Mouse (Mus musculus) forebrain, postnatal 0 days (tissue): ENCODE measurements around the gene Aff4. TPM values are rescaled to one million over a fixed set of nuclear protein-coding genes. Genes with fewer than 3 reads are reported as not detected.

ENCODE experiments used
- ATAC-seq: fragments of 200-750 bp; cut with Nextera tagmentation; 2 replicates; pipeline ENCODE4 v1.8.0; 2017; ENCODE audit warnings: mild to moderate bottlenecking, moderate library complexity
- DNase-seq: peaks from one replicate; pipeline ENCODE4 v3.0.0-alpha.2; 2015
- H3K27ac ChIP-seq: fragments of 300-500 bp; sonication (generic); 2 replicates; pipeline ENCODE4 v1.5.1; 2014; ENCODE audit warnings: low read depth, mild to moderate bottlenecking, antibody characterized with exemption, low read length, moderate library complexity, mixed read lengths
- H3K27me3 ChIP-seq: fragments of 300-500 bp; sonication (generic); 2 replicates; pipeline ENCODE4 v1.6.1; 2014; ENCODE audit warnings: mild to moderate bottlenecking, low read length, mixed read lengths; ENCODE audit not compliant: insufficient read depth
- H3K36me3 ChIP-seq: fragments of 300-500 bp; sonication (generic); 2 replicates; pipeline ENCODE4 v1.6.1; 2014; ENCODE audit warnings: mild to moderate bottlenecking, moderate library complexity; ENCODE audit not compliant: insufficient read depth
- H3K4me1 ChIP-seq: fragments of 300-500 bp; sonication (generic); 2 replicates; pipeline ENCODE4 v1.6.1; 2014; ENCODE audit warnings: antibody characterized with exemption; ENCODE audit not compliant: insufficient read depth
- H3K4me2 ChIP-seq: fragments of 300-500 bp; sonication (generic); 2 replicates; pipeline ENCODE4 v1.6.1; 2014; ENCODE audit warnings: low read depth, mild to moderate bottlenecking, moderate library complexity
- H3K4me3 ChIP-seq: fragments of 300-500 bp; sonication (generic); 2 replicates; pipeline ENCODE4 v1.5.1; 2014; ENCODE audit warnings: low read depth, low read length, mixed read lengths
- H3K9ac ChIP-seq: fragments of 300-500 bp; sonication (generic); 2 replicates; pipeline ENCODE4 v1.6.1; 2014; ENCODE audit warnings: mild to moderate bottlenecking
- H3K9me3 ChIP-seq: fragments of 300-500 bp; sonication (generic); 2 replicates; pipeline ENCODE4 v1.6.1; 2016; ENCODE audit warnings: low read length
- CTCF ChIP-seq: sonication (generic); IDR thresholded peaks from 2 replicates; pipeline ENCODE4 v1.5.1; 2016; ENCODE audit warnings: antibody characterized with exemption, control low read depth, low read depth
- WGBS: fragments of 180-500 bp; shearing (Covaris S2); extraction: QIAGEN DNeasy Blood & Tissue Kit; methylation state at CpG from one replicate; pipeline ENCODE4 v1.1.7; 2014; 5-methylcytosine and 5-hydroxymethylcytosine counted together
- microRNA-seq, 2 experiments: library from miRNA; unstranded; fragments of <30 nt; microRNA quantifications; one replicate each; pipeline ENCODE4; 2016
- polyA plus RNA-seq: library from polyadenylated mRNA; unstranded; fragments of >200 nt; fragmentation: Nextera tagmentation; extraction: Ambion mirVana; gene quantifications from 2 replicates; pipeline ENCODE4 v1.2.1, GENCODE M21; 2015
- total RNA-seq: library from RNA; depleted of rRNA; stranded (reverse); fragments of >200 nt; gene quantifications from 2 replicates; pipeline ENCODE4 v1.2.3, GENCODE M21; 2014; rRNA removed

Aff4 gene
- total and polyA plus RNA-seq, 2 experiments from 2014 or later, result 98.5 to 147 TPM

GRCm38 (mm10) chr11:53469294-53469967 lies 118.8 kb downstream of the Aff4 start:
- no peak overlapping the region for H3K4me3 ChIP-seq

GRCm38 (mm10) chr11:53469968-53470695 lies 119.5 kb downstream of the Aff4 start, which contains the start of gene Gm9837:
Gene Gm9837, minus strand, starts transcription at chr11:53470479.
- H3K4me1 ChIP-seq, result peaks cover 15% of the 10 kb centered on the region
- H3K27ac ChIP-seq, result peak within 1 kb of the TSS; percentile 80
- ATAC-seq (peak; percentile 89), DNase-seq (peak; percentile 95)
- no peaks in the 10 kb centered on the region for H3K9me3 ChIP-seq
- peak within 1 kb of the TSS; percentile 21 for H3K4me3 ChIP-seq
- H3K9ac ChIP-seq, result peak within 1 kb of the TSS; percentile 44; the same call in 1 of the 2 replicates
- WGBS, result under 1% methylated on average over 29 of the region's 29 CpGs
- peak within 1 kb of the TSS; percentile 52 for H3K4me2 ChIP-seq
- H3K27me3 ChIP-seq, result peaks cover 6% of the 10 kb centered on the region; the same call in 1 of the 2 replicates
- H3K36me3 ChIP-seq, result no peaks in the 10 kb centered on the region
- peak; percentile 91 for TF ChIP-seq CTCF

More at GRCm38 (mm10) chr11:53469294-53469967, 118.8 kb downstream of the Aff4 start:
- TF ChIP-seq CTCF, result no peak
- Histone ChIP-seq H3K4me1 (peaks cover 15% of the 10 kb centered on the region), H3K27ac (peak overlapping the region; percentile 1; the same call in 1 of the 2 replicates), H3K9me3 (no peaks in the 10 kb centered on the region), H3K36me3 (no peaks in the 10 kb centered on the region), H3K4me2 (peak overlapping the region; percentile 52), H3K27me3 (peaks cover 13% of the 10 kb centered on the region), H3K9ac (0 out of 2 replicates have a peak overlapping the region, but pooled peaks have one; percentile 44)
- WGBS, result 15% methylated on average over 16 of the region's 16 CpGs
- ATAC-seq (0 out of 2 replicates have a peak, but pooled peaks have one; percentile 5), DNase-seq (no peak)

Small RNAs within 50 kb of the gene (microRNA-seq; reads per million reads assigned to microRNA genes)
- gene Mir6920, result 0.39 to 0.49 reads per million in 2 experiments

Other genes starting within 250 kb of the Aff4 start
- gene Hspa4, start 50.4 kb upstream of the Aff4 start, total RNA-seq, result 112 and 138 TPM in 2 replicates
- gene Hspa4, start 50.4 kb upstream of the Aff4 start, polyA plus RNA-seq, result 42.1 and 46.9 TPM in 2 replicates
- gene Zcchc10, start 26.2 kb upstream of the Aff4 start, total RNA-seq, result 0.86 and 2.8 TPM in 2 replicates
- 16.0 and 17.1 TPM in 2 replicates for gene Zcchc10, start 26.2 kb upstream of the Aff4 start, polyA plus RNA-seq
- gene Leap2, start 72.3 kb downstream of the Aff4 start, total RNA-seq, result not detected in 2 replicates
- gene Leap2, start 72.3 kb downstream of the Aff4 start, polyA plus RNA-seq, result not detected in 2 replicates
- 20.6 and 30.5 TPM in 2 replicates for gene Uqcrq, start 80.0 kb downstream of the Aff4 start, total RNA-seq
- gene Uqcrq, start 80.0 kb downstream of the Aff4 start, polyA plus RNA-seq, result 822 and 1,049 TPM in 2 replicates
- 0.67 and 2.3 TPM in 2 replicates for gene Gdf9, start 80.2 kb downstream of the Aff4 start, total RNA-seq
- 2.0 and 3.0 TPM in 2 replicates for gene Gdf9, start 80.2 kb downstream of the Aff4 start, polyA plus RNA-seq
- not detected in 2 replicates for gene Gm10447, start 106.3 kb downstream of the Aff4 start, total RNA-seq
- not detected in 2 replicates for gene Gm10447, start 106.3 kb downstream of the Aff4 start, polyA plus RNA-seq
- 3.0 and 4.9 TPM in 2 replicates for gene Shroom1, start 106.4 kb downstream of the Aff4 start, total RNA-seq
- 2.0 TPM in 2 replicates for gene Shroom1, start 106.4 kb downstream of the Aff4 start, polyA plus RNA-seq
- 1.7 TPM in 1 of 2 replicates, not detected in the other for gene Gm9837, start 119.6 kb downstream of the Aff4 start, total RNA-seq
- gene Gm9837, start 119.6 kb downstream of the Aff4 start, polyA plus RNA-seq, result not detected in 2 replicates
- gene Gm9945, start 129.3 kb downstream of the Aff4 start, total RNA-seq, result not detected in 2 replicates
- 0.15 and 0.28 TPM in 2 replicates for gene Gm9945, start 129.3 kb downstream of the Aff4 start, polyA plus RNA-seq
- gene Sowaha, start 129.4 kb downstream of the Aff4 start, total RNA-seq, result 13.2 and 13.5 TPM in 2 replicates
- gene Sowaha, start 129.4 kb downstream of the Aff4 start, polyA plus RNA-seq, result 5.0 and 7.9 TPM in 2 replicates
- gene Sept8, start 168.4 kb downstream of the Aff4 start, total RNA-seq, result 37.2 and 40.9 TPM in 2 replicates
- 13.5 and 18.2 TPM in 2 replicates for gene Sept8, start 168.4 kb downstream of the Aff4 start, polyA plus RNA-seq
- gene Kif3a, start 216.5 kb downstream of the Aff4 start, total RNA-seq, result 103 and 118 TPM in 2 replicates
- gene Kif3a, start 216.5 kb downstream of the Aff4 start, polyA plus RNA-seq, result 241 and 330 TPM in 2 replicates